Mouse (Mus musculus): ENCODE results near the gene Il21r.

GRCm38 (mm10) chr7:125604362-125605319 is 1.4 kb downstream of the Il21r start:
- TF ChIP-seq CTCF (IDR thresholded peaks at IDR 0.05; ENCODE audit: borderline replicate concordance, insufficient read depth, low read length) = no peak
- no peak for TF ChIP-seq POLR2A (IDR thresholded peaks at IDR 0.05; ENCODE audit: low read depth, low read length)

Measured in embryonic fibroblast, embryonic 13.5 days (primary cell).